Mouse (Mus musculus) urinary bladder, postnatal 10 days (tissue): ENCODE data around the gene Gprc6a.

Experiments
- DNase-seq: peaks from one replicate; pipeline ENCODE4 v3.0.0; 2022; ENCODE audit warnings: low spot score

Gene Gprc6a

DNA sequence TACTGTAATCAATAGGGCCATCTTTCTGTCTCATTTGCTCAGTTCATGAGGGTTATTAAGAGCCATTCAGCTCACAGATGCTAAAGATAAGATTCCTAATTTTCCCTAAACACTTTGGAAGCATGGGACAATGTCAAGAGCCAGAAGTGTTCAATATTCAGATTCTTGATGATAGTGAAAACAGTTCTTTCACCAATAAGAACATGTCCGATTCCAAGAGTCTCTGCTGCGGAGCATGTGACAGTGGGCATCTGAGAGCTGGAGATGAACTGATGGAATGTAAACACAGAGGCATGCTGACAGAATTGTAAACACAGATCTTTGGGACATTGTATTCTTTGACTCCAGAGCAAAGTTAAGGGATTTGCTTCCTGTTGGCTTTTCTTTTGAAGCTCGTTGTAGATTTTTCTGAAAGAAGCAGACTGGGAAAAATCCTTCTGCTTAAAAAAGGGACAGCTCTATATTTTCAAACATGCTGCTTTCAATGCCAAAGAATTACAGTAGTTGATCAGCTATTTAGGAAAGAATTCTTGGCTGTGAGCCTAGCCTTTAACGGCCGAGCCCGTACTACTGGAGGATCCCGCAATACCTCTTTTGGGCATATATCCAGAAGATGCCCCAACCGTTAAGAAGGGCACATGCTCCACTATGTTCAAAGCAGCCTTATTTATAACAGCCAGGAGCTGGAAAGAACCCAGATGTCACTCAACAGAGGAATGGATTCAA lies at the start of gene Gprc6a:
TSS of gene Gprc6a (minus strand) at position 51 of the 726 bp plus-strand sequence.
- DNase-seq: no peak

DNA sequence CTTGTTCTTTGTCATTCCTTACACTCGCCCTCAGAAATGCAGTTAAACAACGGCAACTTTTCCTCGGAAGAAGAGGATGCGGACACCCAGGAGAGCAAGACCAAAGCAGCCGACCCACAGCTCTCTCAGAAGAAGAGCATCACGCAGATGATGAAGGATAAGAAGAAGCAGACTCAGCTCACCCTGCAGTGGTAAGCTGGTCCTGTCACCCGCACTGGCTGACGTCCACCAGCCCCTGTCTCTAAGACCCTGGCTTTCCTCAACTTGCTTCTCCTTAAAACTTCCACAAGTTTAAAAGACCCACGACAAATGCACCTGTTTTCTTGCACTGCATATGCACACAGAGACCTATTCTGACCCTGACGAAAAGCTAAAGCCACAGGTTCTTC lies 47.0 kb upstream of the Gprc6a start:
- no peak for DNase-seq

- no peak for DNase-seq
These were observed 46.4 kb upstream of the Gprc6a start, which contains the start of gene Rfx6 for GRCm38 (mm10) chr10:51677548-51678250. Gene Rfx6 (plus strand): TSS chr10:51677756.

DNA sequence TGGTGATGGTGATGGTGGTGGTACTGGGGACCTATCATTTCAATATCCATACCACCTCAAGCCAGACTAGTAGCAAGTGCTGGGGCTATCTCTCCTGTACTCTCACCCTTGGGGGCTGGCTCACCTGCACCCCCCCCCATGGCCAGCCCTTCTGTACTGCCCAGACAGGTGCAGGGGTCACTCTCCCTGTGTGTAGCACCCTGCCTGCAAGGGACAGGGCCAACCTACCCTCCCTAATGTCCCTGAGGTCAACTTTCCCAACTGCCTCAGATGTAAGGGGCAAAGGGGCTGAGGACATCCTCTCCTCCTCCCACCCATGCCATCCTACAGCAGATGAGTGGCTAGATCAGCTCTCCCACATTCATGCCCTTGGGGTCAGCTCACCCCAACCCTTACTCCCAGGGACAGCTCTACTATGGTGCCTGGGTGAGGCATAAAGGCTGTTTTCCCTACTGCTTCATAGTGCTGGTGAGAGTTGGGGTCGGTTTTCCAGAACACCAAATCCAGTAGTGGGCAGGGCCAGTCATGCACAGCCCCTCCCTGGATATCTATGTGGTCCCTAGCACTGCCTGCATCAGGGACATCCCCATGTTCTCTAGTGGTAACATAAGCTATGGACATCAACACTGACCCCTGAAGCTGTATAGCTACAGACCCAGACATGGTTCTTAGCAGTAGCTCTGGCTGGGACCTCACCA lies 41.0 kb upstream of the Gprc6a start:
- DNase-seq: no peak

DNA sequence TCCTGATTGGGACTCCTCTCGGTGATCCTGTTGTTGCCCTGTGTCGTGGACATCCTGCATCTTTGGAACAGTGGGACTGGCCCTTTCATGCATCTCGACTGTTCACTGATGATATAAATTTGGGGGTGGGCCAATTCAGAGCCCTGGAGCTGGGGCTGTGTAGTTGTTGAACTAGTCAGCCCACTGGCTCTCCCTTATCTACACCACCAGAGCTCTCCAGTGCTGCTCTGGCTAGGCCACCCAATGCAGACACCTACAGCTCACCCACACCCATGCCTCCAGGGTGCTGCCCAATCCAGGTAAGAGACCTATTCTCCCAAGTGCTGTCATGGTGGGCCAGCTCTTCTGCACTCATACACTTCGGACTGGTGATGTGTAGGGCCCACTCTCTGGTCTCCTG lies 40.3 kb upstream of the Gprc6a start:
- DNase-seq: no peak

GRCm38 (mm10) chr10:51669334-51669733 lies 38.1 kb upstream of the Gprc6a start:
- no peak for DNase-seq

- DNase-seq: no peak
These were observed 26.1 kb upstream of the Gprc6a start for GRCm38 (mm10) chr10:51657324-51657723.

DNA sequence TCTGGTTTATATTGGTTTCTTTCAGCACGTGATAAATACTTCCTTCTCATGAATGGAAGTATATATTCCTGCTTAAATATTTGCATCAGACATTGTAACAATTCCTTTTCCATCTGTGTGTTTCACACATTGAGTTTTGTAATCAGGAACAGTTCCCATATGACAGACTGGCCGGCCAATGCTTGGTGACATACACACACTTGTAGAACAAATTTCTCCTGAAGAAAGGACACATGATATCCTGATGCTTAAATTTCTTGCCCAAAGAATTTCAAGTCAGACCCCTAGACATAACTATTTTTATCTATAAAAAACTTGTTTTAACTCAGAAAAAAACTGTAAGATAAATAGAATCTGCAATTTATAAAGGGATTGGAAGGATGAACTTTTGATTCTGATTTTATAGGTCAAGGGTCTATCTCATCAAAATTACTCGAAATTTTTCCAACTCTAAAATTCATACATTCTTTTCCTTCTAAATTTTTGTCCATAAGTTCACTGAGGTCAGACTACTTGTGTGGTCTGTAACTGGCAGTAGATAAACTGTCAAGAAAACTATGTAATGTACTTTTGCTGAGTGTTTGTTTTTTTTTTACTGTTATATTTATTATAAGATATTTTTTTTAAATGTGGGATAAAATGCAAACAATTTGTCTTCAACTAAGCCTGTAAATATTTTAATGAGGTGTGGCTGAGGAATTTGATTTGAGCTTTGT lies 18.4 kb upstream of the Gprc6a start:
- no peak for DNase-seq

DNA sequence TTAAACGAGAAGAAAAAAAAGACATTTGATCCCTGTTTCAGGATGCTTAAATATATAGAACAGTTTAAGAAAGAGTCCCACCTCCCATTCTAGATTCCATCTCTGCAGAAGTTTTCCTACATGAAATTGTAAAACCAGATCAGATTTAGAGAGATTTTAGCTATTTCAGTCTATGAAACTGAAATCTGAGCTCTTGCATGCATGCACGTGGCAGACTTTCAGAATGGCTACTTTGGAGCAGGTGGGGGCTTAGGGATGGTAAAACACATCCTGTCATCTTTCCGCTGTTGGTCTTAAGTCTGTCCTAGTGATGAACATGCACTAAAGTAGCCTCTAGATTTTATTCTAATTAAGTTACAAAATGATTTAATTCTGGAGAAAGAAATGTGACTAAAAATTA lies 10.1 kb downstream of the Gprc6a start:
- no peak for DNase-seq

GRCm38 (mm10) chr10:51620126-51620525 lies 11.1 kb downstream of the Gprc6a start:
- DNase-seq: no peak

- DNase-seq: no peak
These were observed 12.7 kb downstream of the Gprc6a start for GRCm38 (mm10) chr10:51618538-51618937.

DNA sequence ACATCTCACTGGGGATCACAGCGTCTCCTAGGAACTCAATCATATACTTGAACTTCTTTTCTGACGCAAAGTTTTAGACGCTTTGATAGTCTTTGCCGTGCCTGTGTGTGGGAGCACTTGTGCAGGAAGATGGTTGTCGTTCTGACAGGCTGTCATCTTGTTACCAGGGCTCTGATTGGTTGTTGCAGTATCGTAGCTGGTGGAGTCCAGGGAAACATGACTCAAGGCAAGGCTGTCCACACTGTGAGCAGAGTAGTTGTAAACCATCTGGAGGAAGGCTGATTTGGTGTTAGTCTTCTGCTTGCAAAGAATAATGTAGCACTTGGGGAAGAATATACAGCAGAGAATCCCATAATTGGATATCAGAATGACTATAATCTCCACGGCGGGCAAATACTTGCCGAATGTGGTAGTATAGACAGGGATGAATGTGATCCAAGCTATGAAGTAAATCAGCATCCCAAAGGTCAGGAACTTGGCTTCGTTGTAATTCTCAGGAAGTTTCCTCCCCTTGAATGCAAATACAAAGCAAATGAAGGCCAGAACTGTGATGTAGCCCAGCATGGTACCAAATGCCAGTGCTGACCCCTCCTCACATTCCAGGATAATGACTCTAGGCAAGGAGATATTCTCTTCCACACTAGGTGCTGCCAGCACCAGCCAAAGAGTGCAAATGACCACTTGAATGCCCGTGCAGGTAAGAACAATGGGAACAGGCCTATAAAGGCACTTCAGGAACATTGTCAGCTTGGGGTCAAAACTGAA lies 16.3 kb downstream of the Gprc6a start:
- no peak for DNase-seq

- no peak for DNase-seq
These were observed 17.8 kb downstream of the Gprc6a start for GRCm38 (mm10) chr10:51613421-51613820.

GRCm38 (mm10) chr10:51611969-51612682 lies 19.1 kb downstream of the Gprc6a start:
- DNase-seq: no peak

DNA sequence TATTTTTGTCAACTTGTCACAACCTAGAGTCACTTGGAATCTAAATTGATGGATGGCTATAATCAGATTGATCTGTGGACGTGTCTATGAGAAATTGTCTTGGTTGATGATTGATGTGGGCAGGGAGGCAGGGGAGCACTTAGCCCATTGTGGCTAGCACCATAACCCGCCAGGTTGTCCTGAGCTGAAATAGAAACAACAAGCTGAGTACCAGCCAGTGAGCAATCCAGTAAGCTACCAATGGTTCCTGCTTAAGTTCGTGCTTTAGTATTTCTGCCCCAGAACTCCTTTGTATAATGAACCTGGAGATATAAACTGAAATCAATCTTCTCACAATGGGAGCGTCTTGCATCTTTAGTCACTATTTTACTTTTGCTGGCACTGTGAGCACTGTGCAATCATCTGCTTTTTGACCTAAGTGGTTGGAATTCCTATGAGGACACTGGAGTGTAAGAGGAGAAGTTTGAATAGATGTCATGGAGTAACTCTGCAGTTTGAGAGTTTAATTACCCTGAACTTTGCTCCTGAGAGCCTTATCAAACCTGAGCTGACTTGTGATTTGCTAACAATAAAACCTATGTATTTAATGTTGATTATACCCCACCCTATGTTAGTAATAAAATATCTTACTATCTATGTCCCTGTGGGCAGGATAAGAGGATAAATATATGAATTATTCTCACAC lies 21.4 kb downstream of the Gprc6a start:
- no peak for DNase-seq

DNA sequence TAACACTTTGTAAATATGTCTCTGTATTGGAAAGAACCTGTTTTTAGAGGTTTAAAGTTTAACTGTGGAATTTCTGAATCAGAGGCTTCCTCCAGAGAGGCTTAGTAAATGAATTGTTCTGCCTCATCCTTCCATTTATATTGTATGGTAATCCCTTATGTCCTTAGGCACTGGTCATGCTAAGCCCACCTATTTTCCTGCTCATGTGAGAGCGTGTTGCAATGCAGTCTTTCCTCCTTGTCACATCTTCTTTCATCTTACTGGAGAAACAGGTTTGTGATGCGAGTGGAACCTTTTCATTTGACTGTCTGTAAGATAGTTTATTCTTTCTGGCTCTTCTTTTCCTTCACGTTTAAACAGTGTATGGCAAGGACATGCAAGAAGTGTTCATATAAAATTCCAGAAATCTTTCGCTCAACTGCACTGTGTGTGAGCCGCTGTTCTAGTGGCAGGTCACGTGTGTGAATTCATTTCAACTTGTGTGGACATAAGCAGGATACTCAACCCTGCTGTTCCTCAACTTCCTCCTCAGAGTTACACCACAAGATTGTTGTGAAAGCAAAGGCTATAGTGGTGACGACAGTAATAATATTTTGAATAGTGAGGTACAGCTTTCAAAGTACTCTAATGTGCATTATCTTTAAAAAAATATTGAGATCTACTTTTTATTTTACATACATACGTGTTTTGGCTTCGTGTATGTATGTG lies 34.2 kb downstream of the Gprc6a start:
- DNase-seq: no peak

- DNase-seq: no peak
These were observed 36.0 kb downstream of the Gprc6a start for GRCm38 (mm10) chr10:51595001-51595931.

GRCm38 (mm10) chr10:51591574-51591973 lies 39.7 kb downstream of the Gprc6a start:
- DNase-seq: no peak
